Mouse (Mus musculus) heart, postnatal 4 days (tissue): ENCODE measurements at regions not wholly inside any gene's neighbourhood (a gene's known extent, or its start where the extent isn't known, plus 50 kb on each side); places are given as distances from the start of the nearest gene placed in this dataset.
A peak's percentile ranks its signal among the peaks of the same experiment; 100 is the strongest.

Source experiments
- DNase-seq: peaks from one replicate; pipeline ENCODE4 v3.0.0; 2021

DNA sequence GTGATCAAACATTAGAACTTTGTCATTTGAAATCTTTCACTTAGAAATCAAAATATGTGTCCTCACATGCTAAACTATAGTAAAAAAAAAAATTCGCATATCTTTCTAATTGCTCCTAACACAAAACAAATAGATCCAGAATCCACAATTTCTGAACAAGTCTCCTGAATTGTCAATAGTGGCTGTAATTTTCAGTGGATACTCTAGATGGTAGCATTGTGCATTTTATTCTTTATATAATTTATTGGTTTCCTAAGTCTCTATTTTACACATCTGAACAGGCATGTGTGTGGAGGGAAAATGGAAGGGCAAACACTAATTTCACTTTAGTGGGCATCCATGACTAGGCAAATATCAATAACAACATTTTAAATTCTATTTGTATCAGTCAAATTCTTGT, 63.7 kb upstream of the Tnmd start:
- DNase-seq, result no peak

DNA sequence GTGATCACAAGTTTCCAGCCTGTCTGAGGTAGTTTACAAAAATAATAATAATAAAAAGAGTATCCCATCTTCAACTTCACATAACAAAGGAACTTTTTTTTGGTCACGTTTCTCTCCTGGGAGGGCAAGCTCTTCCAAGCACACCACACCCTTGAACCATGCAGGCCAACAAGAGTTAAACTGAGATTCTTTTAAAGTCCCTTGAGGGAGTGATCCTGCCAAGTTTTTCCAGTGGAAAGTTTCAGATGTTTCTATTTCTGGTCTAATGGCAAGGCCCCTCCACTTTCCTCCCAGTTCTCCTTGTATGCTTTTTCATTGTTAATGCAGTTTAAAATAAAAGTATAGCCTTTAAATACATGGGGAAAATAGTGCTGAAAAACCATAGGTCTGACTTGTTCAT, 65.2 kb upstream of the Pcdh19 start:
- peak; percentile 19 for DNase-seq

DNA sequence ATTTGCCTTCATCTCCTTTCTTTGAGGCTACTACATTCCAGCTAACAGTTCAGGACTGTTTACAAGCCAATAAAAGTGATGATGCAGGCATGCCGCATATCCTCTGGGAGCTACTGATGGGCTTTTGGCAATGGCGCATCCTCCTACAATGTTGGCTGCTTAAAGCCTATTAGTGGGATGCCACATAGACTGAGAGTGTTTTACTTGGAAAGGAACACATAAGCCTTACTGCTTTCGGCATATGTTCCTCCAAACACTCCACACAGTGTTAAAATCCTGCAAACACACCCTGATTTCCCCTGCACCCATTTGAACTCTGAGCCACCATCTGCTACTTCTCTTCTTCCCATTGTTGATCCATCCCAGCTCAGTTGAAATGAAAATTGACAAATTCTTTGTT, 63.4 kb upstream of the Pcdh19 start:
- DNase-seq, result no peak

DNA sequence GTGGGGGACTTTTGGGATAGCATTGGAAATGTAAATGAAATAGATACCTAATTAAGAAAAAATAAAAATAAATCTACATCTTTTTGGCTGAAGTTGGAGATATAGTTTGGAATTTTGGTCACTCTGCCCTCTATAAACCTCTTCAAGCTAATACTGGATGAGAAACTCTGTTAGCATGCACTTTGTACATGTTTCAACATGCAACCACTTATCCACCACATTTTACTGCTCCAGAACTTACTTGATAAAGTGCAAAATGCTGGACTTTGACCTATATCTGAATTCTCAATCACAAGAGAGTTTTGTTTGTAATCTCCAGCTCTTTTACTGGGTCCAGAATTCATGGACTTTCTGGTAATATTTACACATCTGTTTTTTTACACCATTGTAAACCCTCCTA, 54.7 kb upstream of the Pcdh19 start:
- DNase-seq, result no peak

DNA sequence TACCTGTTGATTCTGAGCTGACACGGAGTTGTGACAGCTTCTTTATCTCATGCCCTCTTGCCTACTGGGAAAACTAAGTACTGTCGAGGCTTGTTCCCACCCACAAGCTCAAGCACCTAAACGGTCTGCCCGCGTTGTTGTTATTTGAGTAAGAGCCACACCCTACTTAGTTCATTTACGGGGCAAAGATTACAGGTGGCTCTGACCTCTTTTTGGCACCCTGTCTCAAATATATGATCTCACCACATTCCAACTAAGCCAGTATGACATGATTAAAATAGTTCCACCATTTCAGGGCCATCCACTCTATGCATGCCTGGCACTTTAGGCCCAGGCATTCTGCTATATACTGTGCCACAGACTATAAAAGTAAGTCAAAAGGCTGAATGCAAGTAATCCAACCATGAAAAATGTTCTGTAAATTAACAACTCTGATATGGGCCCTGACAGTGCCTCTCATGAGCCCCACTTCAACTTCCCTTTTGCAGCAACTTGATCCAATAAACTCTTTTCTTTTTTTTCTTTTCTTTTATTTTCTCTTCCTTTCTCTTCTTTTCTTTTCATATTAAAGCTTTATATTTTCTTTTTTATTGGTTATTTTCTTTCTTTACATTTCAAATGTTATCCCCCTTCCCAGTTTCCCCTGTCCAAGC, 50.3 kb upstream of the Pcdh19 start:
- no peak for DNase-seq
